Mouse (Mus musculus) myocyte (in vitro differentiated cells): Measurements from ENCODE around the gene Nodal.

ENCODE experiments used
- MAX ChIP-seq: IDR thresholded peaks from one replicate; pipeline ENCODE4 v1.6.1; 2011; ENCODE audit warnings: low read depth, mild to moderate bottlenecking, control low read depth
- TCF12 ChIP-seq: IDR thresholded peaks from one replicate; pipeline ENCODE4 v1.6.1; 2011; ENCODE audit warnings: mild to moderate bottlenecking, control low read depth; ENCODE audit not compliant: poor library complexity, insufficient read depth, severe bottlenecking

- TF ChIP-seq TCF12 (peak; percentile 63), MAX (no peak)
Measured at GRCm38 (mm10) chr10:61400407-61400806, 17.4 kb upstream of the Nodal start.
